In the genomic region with DNA sequence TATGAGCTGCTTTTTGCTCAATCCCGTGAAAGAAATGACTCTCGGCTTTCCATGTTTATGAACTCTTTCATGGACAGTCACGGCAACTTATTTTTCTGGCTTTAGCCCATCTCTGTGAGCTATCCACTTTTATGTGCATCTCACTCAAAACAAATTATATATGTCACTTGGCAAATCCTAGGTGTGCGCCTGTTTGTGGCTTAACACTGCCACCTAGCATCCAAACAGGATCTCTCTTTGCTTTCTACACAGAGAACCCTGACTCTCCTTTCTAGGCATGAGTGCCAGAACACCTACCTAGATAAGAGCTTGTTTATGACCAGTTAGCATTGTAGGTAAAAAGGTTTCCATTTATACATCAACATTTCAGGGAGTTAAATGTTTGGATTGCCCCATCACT, we compare ENCODE assay signal across 11 mouse cellular contexts.
DNase-seq lines count a peak whose midpoint lies in the region; ATAC-seq and TF ChIP-seq lines count a peak whose summit lies in the region.
"Had no signal": no experiment of that assay in that cellular context is flagged by ENCODE, and none has a peak within 500 bp of the region (broad histone marks: within the 10 kb centered on the region; RNA-seq: fewer than 3 reads in every experiment).

No protein-coding gene starts in this region.

- peak; percentile 3 for DNase-seq in cerebellum, adult 11 months
- DNase-seq in layer of hippocampus, adult 2 months (ENCODE audit: low spot score in 2 of 2): peak; percentile 20 to 44
- no peak for DNase-seq in layer of hippocampus, postnatal 25 days (ENCODE audit: extremely low spot score in 1 of 2, low spot score in 1 of 2)
- DNase-seq in cerebellum, postnatal 10 days: peak; percentile 51 to 54
- DNase-seq in left cerebral cortex, postnatal 4 days: peak; percentile 17
- no peak for DNase-seq in spleen, postnatal 4 days (ENCODE audit: low spot score in 2 of 2)
- DNase-seq in heart, postnatal 25 days (ENCODE audit: low spot score): no peak
- DNase-seq: lung, postnatal 36 days had no signal

- intact Hi-C loops in left cerebral cortex, postnatal 4 days (cut with DNase I): no loop called here
- intact Hi-C loops in heart, postnatal 25 days (cut with DNase I): no loop called here

- ATAC-seq in cerebellum, adult (ENCODE audit: insufficient number of reproducible peaks, low FRiP score, low TSS enrichment): no peak

- no peak overlapping the region for H3K4me3 ChIP-seq in layer of hippocampus, adult 2 months
- H3K4me3 ChIP-seq: hindbrain, embryonic 13.5 days; neural tube, embryonic 13.5 days had no signal

- peak; percentile 79 for TF ChIP-seq CTCF in layer of hippocampus, adult 2 months (conservative IDR thresholded peaks at IDR 0.05)

- H3K27ac ChIP-seq in layer of hippocampus, adult 2 months: no peak overlapping the region
- H3K27ac ChIP-seq: hindbrain, embryonic 13.5 days; neural tube, embryonic 13.5 days had no signal

Comparison
In these comparisons a context has a peak if more than half of its experiments do, and no peak if none do; other contexts are left out.
1. DNase-seq: peak in cerebellum, adult 11 months (single experiment), layer of hippocampus, adult 2 months (2 of 2), cerebellum, postnatal 10 days (2 of 2) and left cerebral cortex, postnatal 4 days (single experiment); none in layer of hippocampus, postnatal 25 days (0 of 2), spleen, postnatal 4 days (0 of 2) and heart, postnatal 25 days (single experiment).